Mouse (Mus musculus) heart, postnatal 4 days (tissue): ENCODE measurements around the gene Gm3250. TPM values are rescaled to one million over a fixed set of nuclear protein-coding genes. Genes with fewer than 3 reads are reported as not detected.
"Not testable (repeated sequence)": the region's sequence is repeated elsewhere in the genome, so short reads cannot be mapped to it uniquely, and the experiment has no call there.

Experiments used
- DNase-seq: peaks from one replicate; pipeline ENCODE4 v3.0.0; 2021
- total RNA-seq, 2 experiments: library from RNA; stranded (reverse); gene quantifications; 2 replicates each; pipeline ENCODE4 v1.2.3; 2021

Gene Gm3250
- not detected for total RNA-seq

DNA sequence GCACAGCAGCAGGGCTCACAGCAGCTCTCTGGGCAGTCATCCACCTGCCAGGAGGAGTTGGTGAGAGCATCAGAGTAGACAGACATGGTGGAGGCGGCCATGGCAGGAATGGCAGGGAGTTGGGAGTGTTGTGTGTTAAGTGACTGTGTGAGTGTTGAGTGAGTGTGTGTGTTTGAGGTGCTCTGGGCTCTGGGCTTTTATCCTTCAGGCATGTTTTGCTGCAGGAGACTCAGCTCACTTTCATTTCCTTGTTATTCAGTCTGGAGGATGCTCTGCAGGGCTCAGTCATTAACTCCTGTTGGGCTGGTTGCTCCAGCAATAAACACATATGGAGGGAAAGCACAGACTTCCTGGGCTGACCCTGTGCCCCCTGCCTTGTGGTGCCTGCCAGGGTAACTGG lies at the start of gene Gm3250:
Gene Gm3250, minus strand, starts transcription at position 101 of the 400 bp plus-strand sequence.
- not testable (repeated sequence) for DNase-seq

- DNase-seq: no peak
These were observed 44.6 kb upstream of the Gm3250 start, which contains the start of gene Krtap10-4 for GRCm38 (mm10) chr10:77826951-77827350. TSS of gene Krtap10-4 (minus strand) at chr10:77827095.

- no peak for DNase-seq
These were observed 36.9 kb upstream of the Gm3250 start for GRCm38 (mm10) chr10:77819203-77819602.

DNA sequence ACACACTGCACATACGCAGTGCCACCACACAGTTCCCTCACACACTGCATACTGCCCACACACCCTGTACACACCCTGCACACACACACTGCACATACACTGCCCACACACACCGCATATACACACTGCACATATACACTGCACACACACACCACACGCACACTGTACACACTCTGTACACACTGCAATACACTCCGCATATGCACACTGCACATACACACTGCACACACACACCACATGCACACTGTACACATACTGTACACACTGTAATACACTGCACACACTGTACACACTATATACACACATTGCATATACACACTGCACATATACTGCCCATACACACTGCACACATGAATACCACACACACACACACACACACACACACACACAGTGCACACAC lies 36.2 kb upstream of the Gm3250 start:
- DNase-seq: no peak

DNA sequence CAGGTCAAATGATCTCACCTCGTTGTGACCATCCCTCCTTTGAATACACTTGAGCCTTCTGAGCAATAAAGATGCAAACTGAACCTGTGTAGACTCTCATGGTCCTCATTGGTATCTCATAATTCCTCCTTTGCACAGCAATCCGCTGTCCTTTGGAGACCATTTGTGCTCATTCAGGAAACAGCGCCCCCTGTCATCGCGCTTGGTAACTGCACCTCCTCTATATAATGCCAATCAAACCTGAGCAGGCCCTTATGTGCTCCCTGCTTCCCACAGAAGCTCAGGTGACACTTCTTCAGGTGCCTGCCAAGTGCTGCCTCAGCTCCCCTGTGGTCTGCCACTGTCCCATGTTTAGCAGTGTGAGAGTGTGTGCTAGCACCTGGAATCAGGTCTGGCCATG lies 33.2 kb upstream of the Gm3250 start:
- DNase-seq: peak; percentile 32

DNA sequence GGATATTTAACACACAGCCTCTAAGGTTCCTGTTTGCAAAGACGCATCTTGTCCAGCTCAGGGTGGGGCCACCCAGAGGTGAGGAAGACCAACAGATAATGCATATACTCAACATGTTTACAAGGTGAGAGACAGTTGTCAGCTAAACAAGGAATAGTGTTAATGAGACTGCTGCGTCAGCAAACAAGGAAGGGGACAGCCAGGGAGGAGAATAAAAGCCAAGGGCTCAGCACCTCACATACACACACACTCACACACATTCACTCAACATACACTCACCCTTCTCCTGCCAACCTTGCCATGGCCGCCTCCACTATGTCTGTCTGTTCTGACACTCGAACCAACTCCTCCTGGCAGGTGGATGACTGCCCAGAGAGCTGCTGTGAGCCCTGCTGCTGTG lies 32.0 kb upstream of the Gm3250 start, which contains the start of gene Gm2696:
Gene Gm2696, plus strand, starts transcription at position 301 of the 400 bp plus-strand sequence.
- no peak for DNase-seq

DNA sequence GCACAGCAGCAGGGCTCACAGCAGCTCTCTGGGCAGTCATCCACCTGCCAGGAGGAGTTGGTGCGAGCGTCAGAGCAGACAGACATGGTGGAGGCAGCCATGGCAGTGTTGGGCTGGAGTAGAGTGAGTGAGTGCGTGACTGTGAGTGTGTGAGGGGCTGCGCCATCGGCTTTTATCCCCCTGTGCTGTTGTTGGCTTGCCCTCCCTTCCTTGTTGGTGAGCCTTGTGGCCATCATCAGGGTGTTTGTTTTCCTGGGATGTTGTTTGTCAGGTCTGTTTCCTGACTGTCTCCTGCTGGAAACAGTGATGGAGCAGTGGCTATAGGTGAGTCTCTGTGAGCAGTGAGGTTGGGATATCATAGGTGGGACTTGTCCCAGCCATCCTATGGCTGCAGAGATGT lies 29.4 kb upstream of the Gm3250 start, which contains the start of gene Gm9507:
Gene Gm9507, minus strand, starts transcription at position 101 of the 400 bp plus-strand sequence.
- no peak for DNase-seq

DNA sequence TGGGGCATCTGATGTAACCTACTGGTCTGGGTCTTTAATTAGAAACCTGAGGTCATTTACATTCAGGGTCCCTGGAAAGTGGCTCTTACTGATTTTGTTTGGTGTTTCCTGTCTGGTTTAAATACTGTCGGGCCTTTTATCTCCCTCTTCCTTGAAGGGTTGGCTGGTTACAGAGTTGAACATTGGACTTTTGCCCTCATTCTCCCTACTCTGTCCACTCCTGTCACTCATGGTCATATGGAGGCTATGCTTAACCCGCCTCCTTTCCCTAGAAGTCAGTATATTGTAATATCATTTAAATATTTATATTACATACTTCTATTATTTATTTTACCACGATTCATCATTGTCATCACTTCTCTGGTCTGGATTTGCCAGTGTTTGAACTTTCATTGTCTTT lies 21.8 kb upstream of the Gm3250 start:
- DNase-seq: no peak

DNA sequence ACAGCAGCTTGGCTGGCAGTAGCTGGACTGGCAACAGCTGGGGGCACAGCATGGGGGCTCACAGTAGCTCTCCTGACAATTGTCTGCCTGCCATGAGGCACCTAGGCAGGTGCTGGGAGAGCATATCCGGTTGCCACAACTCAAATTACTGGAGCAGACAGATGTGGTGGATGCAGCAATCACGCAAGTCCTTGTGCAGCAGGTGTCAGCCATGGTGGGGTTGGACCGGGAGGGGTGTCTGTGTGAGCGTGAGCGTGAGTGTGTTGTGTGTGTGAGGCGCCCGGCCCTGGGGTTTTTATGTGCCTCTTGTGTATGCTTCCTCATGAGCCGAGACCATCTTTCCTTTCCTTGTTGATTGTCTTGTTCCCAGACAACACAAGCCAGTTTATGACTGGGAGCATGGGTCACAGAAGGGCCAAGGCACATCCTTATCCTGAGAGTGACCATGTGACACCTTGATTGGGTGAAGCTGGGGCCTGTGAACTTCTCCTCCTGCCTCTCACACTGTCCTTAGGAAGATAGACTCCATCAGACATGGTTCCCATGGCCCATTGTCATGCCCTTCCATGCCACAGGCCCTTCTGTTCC lies 16.7 kb upstream of the Gm3250 start, which contains the start of gene Gm19668:
Gene Gm19668, minus strand, starts transcription at position 213 of the 588 bp plus-strand sequence.
- DNase-seq: no peak

DNA sequence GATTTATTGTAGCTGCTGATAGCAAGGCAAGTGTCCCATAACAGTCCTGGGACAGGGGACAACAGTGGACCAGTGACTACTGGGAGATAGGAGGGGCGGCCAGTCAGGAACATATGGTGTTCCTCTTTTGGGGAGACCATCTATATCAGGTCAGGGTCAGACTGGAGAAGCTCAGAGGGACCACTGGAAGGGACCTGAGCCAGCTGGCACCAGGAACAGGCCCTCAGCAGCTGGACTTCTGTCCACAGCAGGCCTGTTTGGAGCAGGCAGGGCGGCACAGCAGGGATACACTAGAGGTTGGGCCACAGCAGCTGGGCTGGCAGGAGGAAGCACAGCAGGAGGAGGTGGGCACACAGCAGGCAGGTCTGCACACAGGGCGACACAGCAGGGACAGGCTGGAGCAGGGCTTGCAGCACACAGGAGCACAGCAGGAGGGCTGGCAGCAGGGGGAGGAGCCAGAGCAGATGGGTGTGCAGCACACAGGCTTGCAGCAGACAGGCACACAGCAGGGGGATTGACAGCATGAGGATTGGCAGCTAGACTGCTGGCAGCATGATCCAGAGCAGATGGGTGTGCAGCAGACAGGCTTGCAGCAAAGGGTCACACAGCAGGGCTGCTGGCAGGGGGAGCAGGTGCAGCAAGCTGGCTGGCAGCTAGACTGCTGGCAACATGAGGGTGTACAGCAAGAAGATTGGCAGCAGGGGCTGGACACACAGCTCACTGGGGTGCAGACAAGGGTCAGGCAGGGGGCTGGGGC lies 16.0 kb upstream of the Gm3250 start:
- DNase-seq: peak; percentile 42

- DNase-seq: peak; percentile 44
These were observed 15.3 kb upstream of the Gm3250 start for GRCm38 (mm10) chr10:77797677-77798076.

DNA sequence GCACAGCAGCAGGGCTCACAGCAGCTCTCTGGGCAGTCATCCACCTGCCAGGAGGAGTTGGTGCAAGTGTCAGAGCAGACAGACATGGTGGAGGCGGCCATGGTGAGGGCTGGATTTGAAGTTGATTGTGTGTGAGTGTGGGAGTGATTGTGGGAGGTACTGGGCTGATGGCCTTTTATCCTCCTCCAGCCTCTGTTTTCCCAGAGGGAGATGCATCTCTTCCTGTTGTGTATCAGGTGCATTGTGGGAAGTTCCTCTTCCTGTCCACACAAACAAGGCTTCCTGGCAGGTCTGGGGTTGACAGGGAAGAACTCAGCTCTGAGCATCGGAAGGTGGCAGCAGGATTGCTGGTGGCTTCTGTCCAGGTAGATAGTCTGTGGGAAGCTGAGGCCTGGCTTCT lies 12.6 kb upstream of the Gm3250 start, which contains the start of gene Gm9639:
Gene Gm9639, minus strand, starts transcription at position 101 of the 400 bp plus-strand sequence.
- DNase-seq: no peak

DNA sequence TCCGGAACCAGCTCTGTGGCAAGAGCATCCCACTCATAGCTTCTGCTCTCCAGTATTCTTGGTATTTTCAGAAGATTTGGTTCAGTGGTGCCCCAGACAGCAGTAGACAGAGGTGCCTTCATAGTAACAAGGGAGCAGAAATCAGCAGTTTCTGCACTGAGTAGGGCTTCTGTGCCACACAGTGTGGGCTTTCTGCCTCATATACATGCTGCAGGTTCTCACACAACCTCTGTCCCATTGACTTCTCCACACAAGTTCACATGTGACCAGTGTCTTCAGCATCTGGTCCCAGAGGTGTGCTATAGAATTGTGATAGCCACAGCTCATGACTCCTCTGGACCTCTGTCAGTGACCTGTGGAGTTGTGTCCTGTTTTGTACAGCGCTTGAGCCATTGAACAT lies 6.3 kb upstream of the Gm3250 start:
- DNase-seq: no peak

GRCm38 (mm10) chr10:77787876-77788275 lies 5.5 kb upstream of the Gm3250 start, which contains the start of gene Gm7137:
TSS of gene Gm7137 (minus strand) at chr10:77788200.
- peak; percentile 28 for DNase-seq

- DNase-seq: not testable (repeated sequence)
These were observed 1.1 kb upstream of the Gm3250 start for GRCm38 (mm10) chr10:77783396-77783795.

GRCm38 (mm10) chr10:77776844-77777243 lies 5.5 kb downstream of the Gm3250 start, which contains the start of gene Gm7138:
TSS of gene Gm7138 (minus strand) at chr10:77776944.
- not testable (repeated sequence) for DNase-seq

DNA sequence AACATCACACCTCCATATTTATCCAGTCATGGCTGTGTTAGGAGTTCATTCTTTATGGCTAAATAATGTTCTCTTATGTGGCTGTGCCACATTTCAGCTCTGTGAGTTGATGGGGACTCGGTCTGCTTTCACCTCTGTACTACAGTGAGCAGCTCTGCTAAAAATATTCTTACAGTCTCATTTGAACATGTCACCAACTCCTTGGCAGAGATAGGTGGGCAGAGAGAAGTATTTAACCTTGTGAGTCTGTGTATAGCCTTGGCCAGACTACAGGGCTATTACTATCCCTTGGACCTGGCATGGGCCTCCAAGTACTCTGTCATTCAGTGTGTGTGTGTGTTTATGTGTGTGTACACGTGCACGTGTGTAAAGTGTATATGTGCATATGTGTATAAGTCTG lies 10.2 kb downstream of the Gm3250 start:
- DNase-seq: not testable (repeated sequence)

- DNase-seq: not testable (repeated sequence)
These were observed 11.1 kb downstream of the Gm3250 start, which contains the start of gene Gm3238 for GRCm38 (mm10) chr10:77771225-77771624. TSS of gene Gm3238 (minus strand) at chr10:77771325.

DNA sequence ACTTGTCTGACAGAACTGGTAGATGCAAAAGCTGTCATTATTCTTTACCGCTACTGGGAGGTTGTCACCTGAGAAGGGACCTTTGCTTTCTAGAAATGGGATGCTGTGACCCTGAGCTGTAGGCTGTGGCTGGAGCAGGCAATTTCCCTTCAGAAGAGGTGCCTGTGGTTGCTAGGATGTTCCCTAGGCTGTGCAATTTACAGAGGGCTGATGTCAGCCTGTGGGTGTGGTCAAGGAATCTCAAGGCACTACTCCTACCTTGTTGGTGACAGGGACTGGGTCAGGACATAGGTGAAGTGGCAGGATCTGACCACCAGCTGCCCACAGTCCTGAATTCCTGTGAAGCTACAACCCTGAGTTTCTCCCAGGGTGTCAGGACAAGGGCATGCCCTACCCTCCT lies 12.6 kb downstream of the Gm3250 start:
- DNase-seq: no peak

- not testable (repeated sequence) for DNase-seq
These were observed 22.8 kb downstream of the Gm3250 start, which contains the start of gene Gm3233 for GRCm38 (mm10) chr10:77759582-77759981. TSS of gene Gm3233 (minus strand) at chr10:77759682.

- DNase-seq: no peak
These were observed 28.9 kb downstream of the Gm3250 start for GRCm38 (mm10) chr10:77753448-77753847.

DNA sequence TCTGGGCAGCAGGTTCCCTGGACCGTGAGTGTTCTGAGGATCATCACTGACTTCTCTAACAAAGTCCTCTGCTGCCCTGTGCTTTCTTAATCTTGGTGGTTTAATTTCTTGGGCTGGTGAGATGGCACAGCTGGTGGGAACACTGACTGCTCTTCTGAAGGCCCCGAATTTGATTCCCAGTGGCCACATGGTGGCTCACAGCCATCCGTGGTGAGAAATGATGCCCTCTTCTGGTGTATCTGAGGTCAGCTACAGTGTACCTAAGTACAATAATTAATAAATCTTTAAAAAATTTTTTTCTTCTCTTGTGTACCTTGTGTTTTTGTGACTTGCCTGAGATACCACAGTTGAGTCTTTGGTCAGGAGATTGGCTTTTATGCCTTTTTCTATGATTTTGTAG lies 30.0 kb downstream of the Gm3250 start:
- DNase-seq: not testable (repeated sequence)

DNA sequence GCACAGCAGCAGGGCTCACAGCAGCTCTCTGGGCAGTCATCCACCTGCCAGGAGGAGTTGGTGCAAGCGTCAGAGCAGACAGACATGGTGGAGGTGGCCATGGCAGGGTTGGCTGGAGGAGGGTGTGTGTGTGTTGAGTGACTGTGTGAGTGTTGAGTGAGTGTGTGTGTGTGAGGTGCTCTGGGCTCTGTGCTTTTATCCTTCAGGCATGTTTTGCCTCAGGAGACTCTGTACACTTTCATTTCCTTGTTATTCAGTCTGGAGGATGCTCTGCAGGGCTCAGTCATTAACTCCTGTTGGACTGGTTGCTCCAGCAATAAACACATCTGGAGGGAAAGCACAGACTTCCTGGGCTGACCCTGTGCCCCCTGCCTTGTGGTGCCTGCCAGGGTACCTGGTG lies 31.1 kb downstream of the Gm3250 start, which contains the start of gene Gm9736:
Gene Gm9736, minus strand, starts transcription at position 101 of the 400 bp plus-strand sequence.
- not testable (repeated sequence) for DNase-seq
